In genomic region chr1:37512109-37512640, GRCm38 (mm10) we compare ENCODE assay signal across 9 mouse cellular contexts. TPM values are rescaled to one million over a fixed set of nuclear protein-coding genes. Genes with fewer than 3 reads are reported as not detected.
DNase-seq lines count a peak whose midpoint lies in the region; ATAC-seq and TF ChIP-seq lines count a peak whose summit lies in the region.
"Had no signal": no experiment of that assay in that cellular context is flagged by ENCODE, and none has a peak within 500 bp of the region (broad histone marks: within the 10 kb centered on the region; RNA-seq: fewer than 3 reads in every experiment).

No protein-coding gene starts in this region.

- no peak overlapping the region for H3K4me2 ChIP-seq in forebrain, embryonic 13.5 days
- H3K4me2 ChIP-seq in heart, embryonic 15.5 days = peak overlapping the region; percentile 19; the same call in 1 of the 2 replicates

- no peaks in the 10 kb centered on the region for H3K36me3 ChIP-seq in forebrain, embryonic 13.5 days (ENCODE audit: poor library complexity, severe bottlenecking)
- no peaks in the 10 kb centered on the region for H3K36me3 ChIP-seq in forebrain, embryonic 10.5 days (replicated peaks)
- no peaks in the 10 kb centered on the region for H3K36me3 ChIP-seq in heart, embryonic 15.5 days
- no peaks in the 10 kb centered on the region for H3K36me3 ChIP-seq in thymus, adult 2 months (ENCODE audit: control insufficient read depth, insufficient read depth, low read length)

- no peak for TF ChIP-seq POLR2A in thymus, adult 2 months (IDR thresholded peaks at IDR 0.05; ENCODE audit: control insufficient read depth, extremely low read depth, insufficient read depth, low read length, poor library complexity)

- peaks cover 16% of the 10 kb centered on the region for H3K4me1 ChIP-seq in forebrain, embryonic 13.5 days
- peaks cover 20% of the 10 kb centered on the region for H3K4me1 ChIP-seq in forebrain, embryonic 10.5 days
- H3K4me1 ChIP-seq in heart, embryonic 15.5 days (replicated peaks) = peaks cover 20% of the 10 kb centered on the region
- H3K4me1 ChIP-seq in thymus, adult 2 months (replicated peaks; ENCODE audit: control insufficient read depth, insufficient read depth, low read length) = peaks cover 39% of the 10 kb centered on the region

- H3K4me3 ChIP-seq in forebrain, embryonic 13.5 days = no peak overlapping the region
- no peak overlapping the region for H3K4me3 ChIP-seq in forebrain, embryonic 10.5 days
- H3K4me3 ChIP-seq in heart, embryonic 15.5 days = no peak overlapping the region
- H3K4me3 ChIP-seq in thymus, adult 2 months (ENCODE audit: control insufficient read depth, insufficient read depth, low read length) = no peak overlapping the region

- peak; percentile 45; the same call in 1 of the 2 replicates for ATAC-seq in forebrain, embryonic 13.5 days
- ATAC-seq in heart, embryonic 15.5 days (replicated peaks; ENCODE audit: insufficient number of reproducible peaks, insufficient read depth, low FRiP score, low read depth) = peak; percentile 56

- H3K9ac ChIP-seq in forebrain, embryonic 13.5 days = no peak overlapping the region
- 0 out of 2 replicates have a peak overlapping the region, but pooled peaks have one; percentile 0 for H3K9ac ChIP-seq in heart, embryonic 15.5 days
- H3K9ac ChIP-seq: liver, embryonic 14.5 days had no signal

- no peaks in the 10 kb centered on the region for H3K27me3 ChIP-seq in forebrain, embryonic 13.5 days
- H3K27me3 ChIP-seq in forebrain, embryonic 10.5 days (ENCODE audit: poor library complexity, severe bottlenecking) = no peaks in the 10 kb centered on the region
- no peaks in the 10 kb centered on the region for H3K27me3 ChIP-seq in heart, embryonic 15.5 days
- no peaks in the 10 kb centered on the region for H3K27me3 ChIP-seq in thymus, adult 2 months (ENCODE audit: control insufficient read depth, insufficient read depth, low read length)

- H3K27ac ChIP-seq in forebrain, embryonic 13.5 days = no peak overlapping the region
- H3K27ac ChIP-seq in forebrain, embryonic 10.5 days = no peak overlapping the region
- peak overlapping the region; percentile 85 for H3K27ac ChIP-seq in heart, embryonic 15.5 days
- H3K27ac ChIP-seq in thymus, adult 2 months (ENCODE audit: control insufficient read depth, insufficient read depth, low read length) = no peak overlapping the region
- H3K27ac ChIP-seq: liver, embryonic 14.5 days had no signal

- 26% methylated on average over 5 of the region's 5 CpGs for WGBS in forebrain, embryonic 13.5 days
- WGBS in forebrain, embryonic 10.5 days = 64% methylated on average over 5 of the region's 5 CpGs
- 12% methylated on average over 5 of the region's 5 CpGs for WGBS in heart, embryonic 15.5 days
- WGBS in thymus, adult 2 months = 83% methylated on average over 5 of the region's 5 CpGs

- H3K9me3 ChIP-seq in forebrain, embryonic 13.5 days (replicated peaks) = no peaks in the 10 kb centered on the region
- no peaks in the 10 kb centered on the region for H3K9me3 ChIP-seq in forebrain, embryonic 10.5 days
- H3K9me3 ChIP-seq in heart, embryonic 15.5 days (replicated peaks) = no peaks in the 10 kb centered on the region

- DNase-seq in forebrain, embryonic 10.5 days (ENCODE audit: extremely low spot score, low spot score) = no peak
- DNase-seq in cerebellum, postnatal 36 days = peak; percentile 60 to 68
- peak; percentile 91 for DNase-seq in kidney, postnatal 14 days
- DNase-seq in skeletal muscle tissue, adult 2 months (ENCODE audit: low read depth, low spot score) = peak; percentile 46
- DNase-seq in embryo, embryonic 9.5 days (ENCODE audit: extremely low spot score) = no peak
- DNase-seq in thymus, adult 2 months = no peak

- TF ChIP-seq CTCF in thymus, adult 2 months (IDR thresholded peaks at IDR 0.05; ENCODE audit: borderline replicate concordance, control insufficient read depth, extremely low read depth, insufficient read depth, low read length, poor library complexity) = no peak

RNA-seq across cellular contexts. Expression of gene Mgat4a, which starts 28.6 kb away (rescaled TPM):
- 5.0 and 6.9 TPM in 2 replicates for polyA plus RNA-seq in forebrain, embryonic 13.5 days (2015; fragmentation: Nextera tagmentation; extraction: Ambion mirVana)
- polyA plus RNA-seq in forebrain, embryonic 10.5 days (2016; fragmentation: Nextera tagmentation; extraction: Ambion mirVana) = 1.9 and 2.5 TPM in 2 replicates
- 3.8 and 4.7 TPM in 2 replicates for polyA plus RNA-seq in heart, embryonic 15.5 days (2015; fragmentation: Nextera tagmentation; extraction: Ambion mirVana)
- 20.3 and 20.6 TPM in 2 replicates for polyA plus RNA-seq in thymus, adult 2 months (2012; rRNA removed)

Comparison
In these comparisons a context has a peak if more than half of its experiments do, and no peak if none do; other contexts are left out.
1. DNase-seq: peak in cerebellum, postnatal 36 days (2 of 2), kidney, postnatal 14 days (single experiment) and skeletal muscle tissue, adult 2 months (single experiment); none in forebrain, embryonic 10.5 days (single experiment), embryo, embryonic 9.5 days (single experiment) and thymus, adult 2 months (single experiment).